21 mouse cellular contexts compared by ENCODE assay signal in the genomic region with DNA sequence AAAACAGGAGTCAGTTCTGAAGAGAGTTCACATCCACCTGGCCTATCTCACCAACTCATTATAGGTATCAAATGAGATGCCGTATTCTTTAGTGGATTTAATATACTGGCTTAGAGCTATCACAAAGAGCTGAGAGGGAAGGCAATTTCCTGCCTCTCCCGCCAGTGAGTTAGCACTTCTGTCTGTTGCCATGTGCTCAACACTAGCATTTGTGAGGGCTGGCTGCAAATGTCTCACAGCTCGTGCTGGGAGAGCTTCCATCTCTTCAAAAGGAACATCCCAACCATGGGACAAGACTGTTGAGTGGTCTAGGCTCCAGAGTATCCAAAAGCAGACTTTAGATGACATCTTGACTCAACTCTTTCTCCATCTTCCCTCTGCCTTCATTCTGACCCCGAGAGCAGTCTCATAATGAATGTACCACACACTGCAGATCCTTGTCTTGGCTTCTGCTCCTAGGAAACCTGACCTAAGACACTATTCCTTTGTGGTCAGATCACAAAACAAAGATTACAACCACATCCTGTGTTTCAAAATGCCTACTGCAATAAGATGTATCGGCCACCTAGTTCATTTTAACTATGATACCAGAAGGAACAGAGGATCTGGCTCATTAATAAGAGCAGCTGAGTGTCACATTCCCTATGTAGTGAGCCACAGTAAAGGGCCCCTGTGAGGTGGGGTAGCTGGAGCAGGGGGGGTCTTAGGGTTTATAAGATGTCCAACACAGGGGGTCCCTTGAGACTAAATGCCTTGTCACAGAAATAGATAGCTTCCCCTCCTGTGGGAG.
DNase-seq lines count a peak whose midpoint lies in the region; ATAC-seq and TF ChIP-seq lines count a peak whose summit lies in the region.
"Had no signal": no experiment of that assay in that cellular context is flagged by ENCODE, and none has a peak within 500 bp of the region (broad histone marks: within the 10 kb centered on the region; RNA-seq: fewer than 3 reads in every experiment).

No protein-coding gene starts in this region.

- TF ChIP-seq CTCF in forebrain, postnatal 0 days (IDR thresholded peaks at IDR 0.05; ENCODE audit: low read depth), result no peak

- H3K27me3 ChIP-seq in forebrain, postnatal 0 days (ENCODE audit: insufficient read depth, low read length), result no peaks in the 10 kb centered on the region
- no peaks in the 10 kb centered on the region for H3K27me3 ChIP-seq in forebrain, embryonic 11.5 days (ENCODE audit: control insufficient read depth, insufficient read depth, low read length)
- H3K27me3 ChIP-seq: embryonic facial prominence, embryonic 15.5 days; forebrain, embryonic 13.5 days; heart, embryonic 12.5 days; stomach, embryonic 15.5 days had no signal

- H3K9me3 ChIP-seq in forebrain, postnatal 0 days (ENCODE audit: low read length), result no peaks in the 10 kb centered on the region
- H3K9me3 ChIP-seq in forebrain, embryonic 11.5 days (ENCODE audit: control insufficient read depth, low read length), result no peaks in the 10 kb centered on the region
- H3K9me3 ChIP-seq: embryonic facial prominence, embryonic 15.5 days; forebrain, embryonic 13.5 days; heart, embryonic 12.5 days; stomach, embryonic 15.5 days had no signal

- no peaks in the 10 kb centered on the region for H3K4me1 ChIP-seq in forebrain, postnatal 0 days (ENCODE audit: insufficient read depth)
- H3K4me1 ChIP-seq in forebrain, embryonic 11.5 days (replicated peaks; ENCODE audit: control insufficient read depth, insufficient read depth, low read length), result no peaks in the 10 kb centered on the region
- H3K4me1 ChIP-seq: embryonic facial prominence, embryonic 15.5 days; forebrain, embryonic 13.5 days; heart, embryonic 12.5 days; stomach, embryonic 15.5 days had no signal

- peak; percentile 64 for ATAC-seq in forebrain, postnatal 0 days
- no peak for ATAC-seq in forebrain, embryonic 11.5 days (replicated peaks; ENCODE audit: low FRiP score)
- ATAC-seq: forebrain, embryonic 13.5 days had no signal

- WGBS in forebrain, postnatal 0 days, result 66% methylated on average over 5 of the region's 5 CpGs
- WGBS in forebrain, embryonic 11.5 days, result 81% methylated on average over 5 of the region's 5 CpGs

- no peaks in the 10 kb centered on the region for H3K36me3 ChIP-seq in forebrain, postnatal 0 days (ENCODE audit: insufficient read depth)
- no peaks in the 10 kb centered on the region for H3K36me3 ChIP-seq in forebrain, embryonic 11.5 days (ENCODE audit: control insufficient read depth, insufficient read depth, low read length)
- H3K36me3 ChIP-seq: embryonic facial prominence, embryonic 15.5 days; heart, embryonic 12.5 days; stomach, embryonic 15.5 days had no signal

- H3K4me2 ChIP-seq in forebrain, postnatal 0 days (ENCODE audit: low read depth), result no peak overlapping the region
- H3K4me2 ChIP-seq in forebrain, embryonic 11.5 days (ENCODE audit: low read depth, low read length, severe bottlenecking), result no peak overlapping the region
- H3K4me2 ChIP-seq: embryonic facial prominence, embryonic 15.5 days; forebrain, embryonic 13.5 days; heart, embryonic 12.5 days; stomach, embryonic 15.5 days had no signal

- DNase-seq in forebrain, postnatal 0 days, result peak; percentile 52
- DNase-seq in forebrain, embryonic 11.5 days (ENCODE audit: low spot score), result no peak
- peak; percentile 15 for DNase-seq in layer of hippocampus, adult 11-12 months (ENCODE audit: low spot score)
- no peak for DNase-seq in layer of hippocampus, adult 9-10 months (ENCODE audit: low spot score)
- peak; percentile 12 to 46 for DNase-seq in frontal cortex, postnatal 14 days (ENCODE audit: low spot score in 2 of 2)
- peak; percentile 45 to 69 for DNase-seq in right cerebral cortex, postnatal 10 days (ENCODE audit: low spot score in 2 of 2)
- DNase-seq in cerebellum, adult 11 months, result no peak
- no peak for DNase-seq in spleen, adult 18-20 months
- DNase-seq: B cell, adult 2 months; cerebellum, adult 18-20 months; gastrocnemius, postnatal 25 days; kidney, adult 8-10 months; liver; lung, adult 18-20 months; midbrain, embryonic 14.5 days; thymus, postnatal 14 days had no signal

- H3K27ac ChIP-seq in forebrain, postnatal 0 days (ENCODE audit: low read depth, low read length), result no peak overlapping the region
- no peak overlapping the region for H3K27ac ChIP-seq in forebrain, embryonic 11.5 days (ENCODE audit: low read depth, low read length)
- H3K27ac ChIP-seq: embryonic facial prominence, embryonic 15.5 days; forebrain, embryonic 13.5 days; macrophage; stomach, embryonic 15.5 days had no signal

- no peak overlapping the region for H3K4me3 ChIP-seq in forebrain, postnatal 0 days (ENCODE audit: low read depth, low read length)
- H3K4me3 ChIP-seq in forebrain, embryonic 11.5 days (ENCODE audit: low read depth, low read length), result no peak overlapping the region
- H3K4me3 ChIP-seq: embryonic facial prominence, embryonic 15.5 days; forebrain, embryonic 13.5 days; heart, embryonic 12.5 days; stomach, embryonic 15.5 days had no signal

- H3K9ac ChIP-seq in forebrain, postnatal 0 days, result no peak overlapping the region
- no peak overlapping the region for H3K9ac ChIP-seq in forebrain, embryonic 11.5 days (ENCODE audit: low read length)
- H3K9ac ChIP-seq: embryonic facial prominence, embryonic 15.5 days; forebrain, embryonic 13.5 days; heart, embryonic 12.5 days; stomach, embryonic 15.5 days had no signal

Comparison
In these comparisons a context has a peak if more than half of its experiments do, and no peak if none do; other contexts are left out.
1. DNase-seq: peak in forebrain, postnatal 0 days (single experiment), layer of hippocampus, adult 11-12 months (single experiment), frontal cortex, postnatal 14 days (2 of 2) and right cerebral cortex, postnatal 10 days (2 of 2); none in forebrain, embryonic 11.5 days (single experiment), layer of hippocampus, adult 9-10 months (single experiment), cerebellum, adult 11 months (single experiment) and spleen, adult 18-20 months (0 of 2).